Mouse (Mus musculus) neural tube, embryonic 12.5 days (tissue): ENCODE data around the gene Bcl6b. TPM values are rescaled to one million over a fixed set of nuclear protein-coding genes. Genes with fewer than 3 reads are reported as not detected.

Experiments
- ATAC-seq: fragments of 200-750 bp; cut with Nextera tagmentation; 2 replicates; pipeline ENCODE4 v1.8.0; 2017; ENCODE audit warnings: low read depth, mild to moderate bottlenecking, moderate TSS enrichment, moderate library complexity; ENCODE audit not compliant: low FRiP score
- H3K27ac ChIP-seq: fragments of 300-500 bp; sonication (generic); 2 replicates; pipeline ENCODE4 v1.5.1; 2016
- H3K27me3 ChIP-seq: fragments of 300-500 bp; sonication (generic); replicated peaks from 2 replicates; pipeline ENCODE4 v1.6.1; 2016; ENCODE audit warnings: mild to moderate bottlenecking
- H3K36me3 ChIP-seq: fragments of 300-500 bp; sonication (generic); 2 replicates; pipeline ENCODE4 v1.6.1; 2016; ENCODE audit warnings: mild to moderate bottlenecking
- H3K4me1 ChIP-seq: fragments of 300-500 bp; sonication (generic); 2 replicates; pipeline ENCODE4 v1.6.1; 2016
- H3K4me2 ChIP-seq: fragments of 300-500 bp; sonication (generic); replicated peaks from 2 replicates; pipeline ENCODE4 v1.6.1; 2016; ENCODE audit warnings: mild to moderate bottlenecking
- H3K4me3 ChIP-seq: fragments of 300-500 bp; sonication (generic); 2 replicates; pipeline ENCODE4 v1.5.1; 2016
- H3K9ac ChIP-seq: fragments of 300-500 bp; sonication (generic); 2 replicates; pipeline ENCODE4 v1.6.1; 2016; ENCODE audit warnings: mild to moderate bottlenecking
- H3K9me3 ChIP-seq: fragments of 300-500 bp; sonication (generic); 2 replicates; pipeline ENCODE4 v1.6.1; 2016; ENCODE audit warnings: mild to moderate bottlenecking
- WGBS: fragments of 180-500 bp; shearing (Covaris S2); methylation state at CpG from one replicate; pipeline ENCODE4 v1.1.7; 2016; 5-methylcytosine and 5-hydroxymethylcytosine counted together
- polyA plus RNA-seq: library from polyadenylated mRNA; unstranded; fragments of >200 nt; fragmentation: Nextera tagmentation; extraction: Ambion mirVana; gene quantifications from 2 replicates; pipeline ENCODE4 v1.2.1, GENCODE M21; 2016

Bcl6b gene
- polyA plus RNA-seq, 1 experiment from 2014 or later, result 6.9 TPM

DNA sequence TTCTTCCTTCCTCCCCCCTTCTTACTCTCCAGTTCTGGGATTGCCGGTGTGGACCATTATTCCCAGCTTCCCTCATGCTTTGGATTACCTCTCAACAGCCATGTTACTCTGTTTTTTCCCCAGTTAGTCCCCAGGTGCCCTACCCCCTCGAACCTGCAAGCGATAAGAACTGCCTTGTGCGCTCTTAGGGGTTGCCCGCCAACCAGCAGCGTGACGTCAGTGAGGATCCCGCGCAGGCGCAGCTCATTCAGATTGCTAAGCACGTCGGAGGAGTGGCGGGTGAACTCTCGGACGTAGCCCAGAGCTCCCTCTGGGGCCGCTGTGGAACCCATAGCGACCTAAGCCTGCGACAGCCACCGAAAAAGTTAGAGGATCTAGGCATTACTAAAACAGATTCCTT, 770 bp downstream of the Bcl6b start:
- peak overlapping the region; percentile 54 for H3K4me2 ChIP-seq
- WGBS, result 0% methylated on average over 19 of the region's 19 CpGs
- no peak for ATAC-seq
- no peaks in the 10 kb centered on the region; the same call in 1 of the 2 replicates for H3K36me3 ChIP-seq
- H3K9ac ChIP-seq, result 0 out of 2 replicates have a peak overlapping the region, but pooled peaks have one; percentile 13
- peak overlapping the region; percentile 21 for H3K4me3 ChIP-seq
- peaks cover 62% of the 10 kb centered on the region for H3K27me3 ChIP-seq
- H3K9me3 ChIP-seq, result no peaks in the 10 kb centered on the region
- peaks cover 37% of the 10 kb centered on the region for H3K4me1 ChIP-seq
- H3K27ac ChIP-seq, result no peak overlapping the region

DNA sequence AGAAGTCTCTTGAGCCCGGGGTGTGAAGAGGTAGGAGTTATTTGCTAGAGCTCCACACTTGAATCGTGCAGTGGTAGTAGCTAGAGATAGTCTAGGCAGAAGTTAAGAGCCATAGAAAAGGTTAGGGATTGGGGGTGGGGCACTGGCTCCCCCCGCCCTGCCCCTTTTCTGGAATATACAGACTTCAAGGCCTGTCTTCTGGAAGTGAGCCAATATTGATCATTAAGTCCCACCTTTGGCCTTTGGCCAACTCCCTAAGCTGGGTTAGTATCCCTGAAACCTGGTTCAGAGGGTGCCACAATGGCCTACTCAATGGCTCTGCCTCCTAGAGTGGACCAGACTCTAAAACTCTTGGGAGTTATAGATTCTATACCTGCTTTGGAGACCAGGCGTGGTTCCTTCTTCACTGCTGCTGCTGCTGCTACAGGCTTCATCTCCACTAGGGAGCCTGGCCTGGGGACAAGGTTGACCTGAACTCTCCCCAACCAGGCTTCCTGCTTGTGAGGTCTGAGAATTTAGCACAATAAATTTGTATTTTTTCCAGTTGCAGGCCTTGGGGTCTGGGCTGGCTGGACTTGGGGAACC, 1.8 kb downstream of the Bcl6b start:
- no peak overlapping the region; the same call in 1 of the 2 replicates for H3K9ac ChIP-seq
- peaks cover 62% of the 10 kb centered on the region for H3K27me3 ChIP-seq

GRCm38 (mm10) chr11:70227126-70227525, 2.5 kb downstream of the Bcl6b start:
- H3K9ac ChIP-seq, result peak overlapping the region; percentile 26; the same call in 1 of the 2 replicates
- ATAC-seq, result no peak
- WGBS, result 23% methylated on average over 5 of the region's 5 CpGs

More for the DNA sequence above, 1.8 kb downstream of the Bcl6b start:
- no peak for ATAC-seq
- no peaks in the 10 kb centered on the region for H3K9me3 ChIP-seq
- peak overlapping the region; percentile 54 for H3K4me2 ChIP-seq
- H3K36me3 ChIP-seq, result no peaks in the 10 kb centered on the region; the same call in 1 of the 2 replicates
- no peak overlapping the region for H3K4me3 ChIP-seq
- H3K27ac ChIP-seq, result no peak overlapping the region
- WGBS, result 85% methylated on average over 4 of the region's 4 CpGs
- H3K4me1 ChIP-seq, result peaks cover 34% of the 10 kb centered on the region

GRCm38 (mm10) chr11:70226602-70226890, 3.1 kb downstream of the Bcl6b start:
- H3K27ac ChIP-seq, result no peak overlapping the region

More at GRCm38 (mm10) chr11:70227126-70227525, 2.5 kb downstream of the Bcl6b start:
- Histone ChIP-seq H3K27ac (no peak overlapping the region), H3K36me3 (no peaks in the 10 kb centered on the region; the same call in 1 of the 2 replicates), H3K9me3 (no peaks in the 10 kb centered on the region), H3K4me2 (peak overlapping the region; percentile 54), H3K4me3 (no peak overlapping the region), H3K27me3 (peaks cover 62% of the 10 kb centered on the region), H3K4me1 (peaks cover 31% of the 10 kb centered on the region)

DNA sequence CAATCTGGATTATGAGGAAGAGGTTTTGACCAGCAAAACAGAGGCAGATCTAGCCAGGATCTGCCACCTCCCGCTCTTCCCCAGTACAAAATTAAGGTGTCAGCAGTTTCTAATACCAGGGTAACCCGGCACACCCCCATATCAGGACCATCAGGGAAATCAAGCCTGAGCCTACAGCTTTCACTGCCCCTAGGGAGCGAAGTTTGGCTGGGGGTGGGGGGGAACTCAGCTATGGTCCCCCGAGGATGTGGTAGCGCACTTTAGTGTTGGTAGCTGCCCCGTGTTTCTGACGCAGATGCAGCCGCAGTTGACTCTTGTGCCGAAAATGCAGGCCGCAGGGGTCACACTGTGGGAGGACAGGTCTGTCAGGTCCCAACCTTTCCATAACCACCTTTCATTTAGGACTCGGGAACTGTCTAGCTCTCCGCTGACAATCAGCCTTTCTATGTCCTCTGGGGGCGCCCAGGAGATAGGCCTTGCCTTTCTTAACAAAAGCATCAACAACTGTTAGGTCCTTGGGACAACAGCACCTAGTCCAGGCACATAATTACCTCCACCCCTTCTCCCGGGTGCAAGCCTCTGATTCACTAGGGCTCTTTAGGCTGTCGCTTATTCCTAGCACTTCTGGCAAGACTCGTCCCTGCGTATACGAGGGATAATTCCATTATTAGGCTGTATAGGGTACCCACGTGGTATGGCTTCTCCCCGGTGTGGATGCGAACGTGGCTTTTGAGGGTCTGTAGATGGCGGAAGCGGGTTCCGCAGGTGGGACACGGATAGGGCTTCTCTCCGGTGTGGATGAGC, 3.6 kb downstream of the Bcl6b start:
- Histone ChIP-seq H3K4me1 (peaks cover 39% of the 10 kb centered on the region), H3K36me3 (no peaks in the 10 kb centered on the region; the same call in 1 of the 2 replicates), H3K4me2 (peak overlapping the region; percentile 54), H3K27me3 (peaks cover 62% of the 10 kb centered on the region), H3K9ac (no peak overlapping the region), H3K9me3 (no peaks in the 10 kb centered on the region), H3K4me3 (no peak overlapping the region; the same call in 1 of the 2 replicates), H3K27ac (no peak overlapping the region)
- ATAC-seq, result no peak
- WGBS, result 18% methylated on average over 27 of the region's 27 CpGs

More at GRCm38 (mm10) chr11:70226602-70226890, 3.1 kb downstream of the Bcl6b start:
- H3K36me3 ChIP-seq, result no peaks in the 10 kb centered on the region; the same call in 1 of the 2 replicates
- 5% methylated on average over 18 of the region's 18 CpGs for WGBS
- H3K4me1 ChIP-seq, result peaks cover 37% of the 10 kb centered on the region
- 0 out of 2 replicates have a peak overlapping the region, but pooled peaks have one; percentile 26 for H3K9ac ChIP-seq
- peaks cover 62% of the 10 kb centered on the region for H3K27me3 ChIP-seq
- peak overlapping the region; percentile 9; the same call in 1 of the 2 replicates for H3K4me3 ChIP-seq
- ATAC-seq, result no peak
- no peaks in the 10 kb centered on the region for H3K9me3 ChIP-seq
- peak overlapping the region; percentile 54 for H3K4me2 ChIP-seq

GRCm38 (mm10) chr11:70223724-70224123, 5.9 kb downstream of the Bcl6b start:
- H3K9ac ChIP-seq, result no peak overlapping the region
- no peaks in the 10 kb centered on the region; the same call in 1 of the 2 replicates for H3K36me3 ChIP-seq
- WGBS, result 83% methylated on average over 9 of the region's 9 CpGs
- H3K4me3 ChIP-seq, result no peak overlapping the region
- H3K4me2 ChIP-seq, result no peak overlapping the region
- H3K27ac ChIP-seq, result no peak overlapping the region
- no peaks in the 10 kb centered on the region for H3K9me3 ChIP-seq
- no peak for ATAC-seq
- peaks cover 49% of the 10 kb centered on the region for H3K27me3 ChIP-seq
- peaks cover 45% of the 10 kb centered on the region for H3K4me1 ChIP-seq

DNA sequence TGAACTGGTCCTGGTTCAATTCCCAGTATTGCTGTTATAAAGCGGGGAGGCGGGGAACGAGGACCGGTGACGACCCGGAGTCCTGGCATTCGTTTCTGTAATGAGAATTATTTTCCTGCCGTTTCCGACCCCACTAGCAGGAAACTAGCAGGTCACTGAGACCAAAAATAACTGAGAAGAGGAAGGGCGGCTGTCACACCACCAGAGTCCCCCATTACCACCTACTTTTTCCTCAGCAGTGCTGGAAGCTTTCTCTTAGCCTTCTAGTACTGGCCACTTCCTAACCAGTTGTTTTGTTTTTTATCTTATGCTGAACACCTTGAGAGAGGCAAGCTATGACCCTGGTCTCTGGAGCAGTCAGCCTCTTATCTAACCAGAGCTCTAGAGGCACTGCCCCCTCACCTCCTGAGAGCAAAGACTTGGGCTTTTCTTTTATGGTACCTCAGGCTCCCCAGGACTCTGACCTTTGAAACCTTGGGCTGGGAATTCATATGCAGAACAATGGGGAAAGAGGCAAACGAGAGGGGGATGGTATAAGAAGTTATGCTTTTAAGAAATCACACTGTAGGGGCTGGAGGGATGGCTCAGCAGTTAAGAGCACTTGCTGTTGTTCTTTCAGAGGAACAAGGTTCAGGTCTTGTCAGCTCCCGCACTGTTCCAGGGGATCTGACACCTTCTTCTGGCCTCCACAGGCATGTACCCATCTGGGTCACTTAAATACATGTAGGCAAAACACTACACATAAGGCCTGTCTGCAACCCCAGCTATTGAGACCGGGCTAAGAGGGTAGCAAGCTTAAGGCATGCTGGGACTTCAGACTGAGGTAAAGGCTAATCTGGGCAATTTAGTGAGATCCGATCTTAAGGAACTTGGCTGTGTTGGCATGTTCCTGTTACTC, 7.7 kb downstream of the Bcl6b start:
- peak overlapping the region; percentile 56 for H3K4me3 ChIP-seq
- H3K27me3 ChIP-seq, result peaks cover 40% of the 10 kb centered on the region
- peaks cover 44% of the 10 kb centered on the region for H3K4me1 ChIP-seq
- H3K4me2 ChIP-seq, result peak overlapping the region; percentile 88
- H3K27ac ChIP-seq, result no peak overlapping the region
- no peaks in the 10 kb centered on the region for H3K9me3 ChIP-seq
- H3K9ac ChIP-seq, result peak overlapping the region; percentile 77
- ATAC-seq, result no peak
- 6% methylated on average over 14 of the region's 14 CpGs for WGBS
- peaks cover 10% of the 10 kb centered on the region for H3K36me3 ChIP-seq

GRCm38 (mm10) chr11:70220731-70221602, 8.6 kb downstream of the Bcl6b start, which contains the start of gene Slc16a13:
Slc16a13 (minus strand) TSS chr11:70221064.
- H3K9ac ChIP-seq, result peak within 1 kb of the TSS; percentile 77
- peak; percentile 96 for ATAC-seq
- H3K4me1 ChIP-seq, result peaks cover 36% of the 10 kb centered on the region
- peaks cover 12% of the 10 kb centered on the region for H3K36me3 ChIP-seq
- under 1% methylated on average over 28 of the region's 28 CpGs for WGBS
- peak within 1 kb of the TSS; percentile 56 for H3K4me3 ChIP-seq
- no peaks in the 10 kb centered on the region for H3K9me3 ChIP-seq
- H3K27me3 ChIP-seq, result peaks cover 40% of the 10 kb centered on the region
- peak within 1 kb of the TSS; percentile 88 for H3K4me2 ChIP-seq
- H3K27ac ChIP-seq, result peak within 1 kb of the TSS; percentile 68

GRCm38 (mm10) chr11:70220323-70220722, 9.3 kb downstream of the Bcl6b start:
- Histone ChIP-seq H3K36me3 (peaks cover 15% of the 10 kb centered on the region), H3K4me3 (peak overlapping the region; percentile 56), H3K4me1 (peaks cover 39% of the 10 kb centered on the region), H3K27ac (peak overlapping the region; percentile 57; the same call in 1 of the 2 replicates), H3K4me2 (peak overlapping the region; percentile 88), H3K9ac (peak overlapping the region; percentile 77), H3K9me3 (no peaks in the 10 kb centered on the region), H3K27me3 (peaks cover 40% of the 10 kb centered on the region)
- WGBS, result under 1% methylated on average over 24 of the region's 24 CpGs
- ATAC-seq, result no peak

- ATAC-seq, result no peak
- Histone ChIP-seq H3K4me2 (peak overlapping the region; percentile 88), H3K27ac (no peak overlapping the region), H3K4me1 (peaks cover 44% of the 10 kb centered on the region), H3K27me3 (peaks cover 40% of the 10 kb centered on the region), H3K4me3 (peak overlapping the region; percentile 56), H3K36me3 (peaks cover 15% of the 10 kb centered on the region), H3K9ac (peak overlapping the region; percentile 77), H3K9me3 (no peaks in the 10 kb centered on the region)
- 56% methylated on average over 7 of the region's 7 CpGs for WGBS
Measured at GRCm38 (mm10) chr11:70219873-70220272, 9.7 kb downstream of the Bcl6b start.
